Mouse (Mus musculus) MEL (cell line): ENCODE results near the gene Nup155. TPM values are rescaled to one million over a fixed set of nuclear protein-coding genes. Genes with fewer than 3 reads are reported as not detected.

Source experiments
- DNase-seq: peaks from one replicate; pipeline ENCODE4 v3.0.0; 2011; ENCODE audit warnings: low read depth, low spot score
- H3K27ac ChIP-seq: 2 replicates; pipeline ENCODE4 v1.5.1; 2012; ENCODE audit warnings: low read depth, mild to moderate bottlenecking, control low read depth, low read length, moderate library complexity; ENCODE audit not compliant: control insufficient read depth
- H3K27me3 ChIP-seq, 2 experiments: fragments of 150-350 bp in 1 of 2; sonication (generic) in 1 of 2; 2 replicates each; pipeline ENCODE4 v1.6.1; 2012; ENCODE audit warnings: low read length in 2 of 2, mild to moderate bottlenecking in 2 of 2, improper control_type of control experiment in 1 of 2, moderate library complexity in 1 of 2; ENCODE audit not compliant: insufficient read depth in 2 of 2, control insufficient read depth in 1 of 2
- H3K36me3 ChIP-seq, 2 experiments: 2 replicates each; pipeline ENCODE4 v1.6.1; 2012 to 2014; ENCODE audit warnings: low read length in 2 of 2, improper control_type of control experiment in 1 of 2, inconsistent platforms in 1 of 2, mild to moderate bottlenecking in 1 of 2; ENCODE audit not compliant: insufficient read depth in 2 of 2, control insufficient read depth in 1 of 2
- H3K4me1 ChIP-seq, 2 experiments: fragments of 150-350 bp in 1 of 2; sonication (generic) in 1 of 2; 2 replicates each; pipeline ENCODE4 v1.6.1; 2012; ENCODE audit warnings: low read length in 2 of 2, improper control_type of control experiment in 1 of 2, mild to moderate bottlenecking in 1 of 2; ENCODE audit not compliant: insufficient read depth in 2 of 2, control insufficient read depth in 1 of 2
- H3K4me3 ChIP-seq, 2 experiments: fragments of 150-350 bp in 1 of 2; sonication (generic) in 1 of 2; 2 replicates each; pipeline ENCODE4 v1.5.1; 2012; ENCODE audit warnings: low read depth in 2 of 2, low read length in 2 of 2, mild to moderate bottlenecking in 2 of 2, moderate library complexity in 2 of 2, control low read depth in 1 of 2, improper control_type of control experiment in 1 of 2; ENCODE audit not compliant: control insufficient read depth in 1 of 2, insufficient read depth in 1 of 2
- H3K79me2 ChIP-seq: 2 replicates; pipeline ENCODE4 v1.6.1; 2012; ENCODE audit warnings: mild to moderate bottlenecking, low read length, moderate library complexity; ENCODE audit not compliant: control insufficient read depth, poor library complexity, insufficient read depth
- H3K9ac ChIP-seq: 2 replicates; pipeline ENCODE4 v1.6.1; 2012; ENCODE audit warnings: low read depth, mild to moderate bottlenecking, control low read depth, low read length, moderate library complexity; ENCODE audit not compliant: control insufficient read depth, poor library complexity, severe bottlenecking
- H3K9me3 ChIP-seq: fragments of 150-350 bp; sonication (generic); replicated peaks from 2 replicates; pipeline ENCODE4 v1.6.1; 2012; ENCODE audit warnings: mild to moderate bottlenecking, low read length, improper control_type of control experiment, moderate library complexity; ENCODE audit not compliant: insufficient read depth
- BHLHE40 ChIP-seq: IDR thresholded peaks from 2 replicates; pipeline ENCODE4 v1.6.1; 2012; ENCODE audit warnings: low read depth, mild to moderate bottlenecking, inconsistent platforms, low read length, improper control_type of control experiment, borderline replicate concordance
- CTCF ChIP-seq, 3 experiments: IDR thresholded peaks in 2 of 3; conservative IDR thresholded peaks in 1 of 3; 2 replicates each; pipeline ENCODE4 v1.5.1; 2011 to 2012; ENCODE audit warnings: low read length in 3 of 3, low read depth in 2 of 3, mild to moderate bottlenecking in 2 of 3, improper control_type of control experiment in 1 of 3, inconsistent platforms in 1 of 3, mixed read lengths in 1 of 3, moderate library complexity in 1 of 3; ENCODE audit not compliant: control insufficient read depth in 1 of 3, insufficient read depth in 1 of 3, poor library complexity in 1 of 3, severe bottlenecking in 1 of 3
- ELF1 ChIP-seq: IDR thresholded peaks from 2 replicates; pipeline ENCODE4 v1.6.1; 2014; ENCODE audit warnings: low read depth, mild to moderate bottlenecking, inconsistent platforms, low read length, improper control_type of control experiment, moderate library complexity
- GABPA ChIP-seq: IDR thresholded peaks from 2 replicates; pipeline ENCODE4 v1.6.1; 2012; ENCODE audit warnings: low read depth, mild to moderate bottlenecking, inconsistent platforms, low read length, improper control_type of control experiment, moderate library complexity
- KAT2A ChIP-seq: conservative IDR thresholded peaks from 2 replicates; pipeline ENCODE4 v1.6.1; 2012; ENCODE audit warnings: low read depth, low read length, improper control_type of control experiment, inconsistent platforms
- MAFK ChIP-seq: IDR thresholded peaks from 2 replicates; pipeline ENCODE4 v1.6.1; 2011; ENCODE audit warnings: low read depth, mild to moderate bottlenecking, low read length, improper control_type of control experiment, borderline replicate concordance
- MAX ChIP-seq: IDR thresholded peaks from 2 replicates; pipeline ENCODE4 v1.6.1; 2011; ENCODE audit warnings: low read length, improper control_type of control experiment
- MAZ ChIP-seq: IDR thresholded peaks from 2 replicates; pipeline ENCODE4 v1.6.1; 2012; ENCODE audit warnings: low read depth, mild to moderate bottlenecking, inconsistent platforms, low read length, improper control_type of control experiment
- MEF2A ChIP-seq: IDR thresholded peaks from 2 replicates; pipeline ENCODE4 v1.6.1; 2014; ENCODE audit warnings: low read depth, mild to moderate bottlenecking, inconsistent platforms, low read length, improper control_type of control experiment; ENCODE audit not compliant: poor library complexity, insufficient replicate concordance, severe bottlenecking; ENCODE audit errors: extremely low read depth
- MYB ChIP-seq: IDR thresholded peaks from 2 replicates; pipeline ENCODE4 v1.6.1; 2011; ENCODE audit warnings: mild to moderate bottlenecking, low read depth, low read length, improper control_type of control experiment
- NELFE ChIP-seq: IDR thresholded peaks from 2 replicates; pipeline ENCODE4 v1.6.1; 2011; ENCODE audit warnings: low read depth, low read length, improper control_type of control experiment
- POLR2A ChIP-seq, 2 experiments: IDR thresholded peaks; 2 replicates each; pipeline ENCODE4 v1.6.1; 2011 to 2012; ENCODE audit warnings: low read length in 2 of 2, mild to moderate bottlenecking in 2 of 2, control low read depth in 1 of 2, improper control_type of control experiment in 1 of 2, low read depth in 1 of 2, moderate library complexity in 1 of 2; ENCODE audit not compliant: control insufficient read depth in 1 of 2, insufficient read depth in 1 of 2, poor library complexity in 1 of 2
- POLR2AphosphoS2 ChIP-seq: IDR thresholded peaks from 2 replicates; pipeline ENCODE4 v1.6.1; 2011; ENCODE audit warnings: low read length, improper control_type of control experiment
- RAD21 ChIP-seq: IDR thresholded peaks from 2 replicates; pipeline ENCODE4 v1.6.1; 2011; ENCODE audit warnings: mild to moderate bottlenecking, low read depth, low read length, improper control_type of control experiment
- RCOR1 ChIP-seq: IDR thresholded peaks from 2 replicates; pipeline ENCODE4 v1.6.1; 2012; ENCODE audit warnings: low read depth, mild to moderate bottlenecking, inconsistent platforms, low read length, improper control_type of control experiment
- SMC3 ChIP-seq: IDR thresholded peaks from 2 replicates; pipeline ENCODE4 v1.6.1; 2011; ENCODE audit warnings: low read depth, low read length, improper control_type of control experiment
- TAL1 ChIP-seq: IDR thresholded peaks from 2 replicates; pipeline ENCODE4 v1.6.1; 2012; ENCODE audit warnings: mild to moderate bottlenecking, inconsistent platforms, low read length, moderate library complexity, mixed read lengths
- TBP ChIP-seq: IDR thresholded peaks from 2 replicates; pipeline ENCODE4 v1.8.0; 2011; ENCODE audit warnings: low read depth, low read length, improper control_type of control experiment
- TCF12 ChIP-seq: IDR thresholded peaks from 2 replicates; pipeline ENCODE4 v1.6.1; 2014; ENCODE audit warnings: low read depth, mild to moderate bottlenecking, inconsistent platforms, low read length, improper control_type of control experiment, moderate library complexity
- UBTF ChIP-seq: IDR thresholded peaks from 2 replicates; pipeline ENCODE4 v1.6.1; 2012; ENCODE audit warnings: low read depth, mild to moderate bottlenecking, inconsistent platforms, low read length, improper control_type of control experiment, moderate library complexity, borderline replicate concordance; ENCODE audit not compliant: insufficient read depth
- USF1 ChIP-seq: IDR thresholded peaks from 2 replicates; pipeline ENCODE4 v1.6.1; 2014; ENCODE audit warnings: low read depth, mild to moderate bottlenecking, inconsistent platforms, low read length, improper control_type of control experiment, moderate library complexity
- ZC3H11A ChIP-seq: IDR thresholded peaks from 2 replicates; pipeline ENCODE4 v1.6.1; 2012; ENCODE audit warnings: low read depth, mild to moderate bottlenecking, inconsistent platforms, low read length, improper control_type of control experiment
- ZKSCAN1 ChIP-seq: IDR thresholded peaks from 2 replicates; pipeline ENCODE4 v1.6.1; 2012; ENCODE audit warnings: low read depth, mild to moderate bottlenecking, inconsistent platforms, low read length, improper control_type of control experiment, moderate library complexity
- polyA plus RNA-seq, 2 experiments: library from polyadenylated mRNA; stranded (reverse) in 1 of 2; unstranded in 1 of 2; fragments of >175 nt in 1 of 2; fragments of >200 nt in 1 of 2; gene quantifications; 2 replicates each; pipeline versions ENCODE4 v1.2.1 to v1.2.4; 2012; ENCODE audit warnings: low replicate concordance in 2 of 2, low read depth in 1 of 2; ENCODE audit not compliant: insufficient read length in 2 of 2, insufficient read depth in 1 of 2, missing spikeins in 1 of 2
- total RNA-seq: library from RNA; depleted of rRNA; stranded (reverse); fragments of 300-350 nt; gene quantifications from 2 replicates; pipeline ENCODE4 v1.2.3, GENCODE M21; 2012

Gene Nup155
- total and polyA plus RNA-seq, 3 experiments = 82.7 to 135 (median 85.0) TPM

- H3K79me2 ChIP-seq = no peaks in the 10 kb centered on the region
These were observed 91.2 kb downstream of the Nup155 start for GRCm38 (mm10) chr15:8200317-8200716.

GRCm38 (mm10) chr15:8208362-8208761 is 99.3 kb downstream of the Nup155 start:
- Histone ChIP-seq H3K4me3 (no peak overlapping the region), H3K79me2 (no peaks in the 10 kb centered on the region), H3K9ac (no peak overlapping the region), H3K36me3 (no peaks in the 10 kb centered on the region; a peak in 1 of 4 replicates), H3K27ac (no peak overlapping the region), H3K9me3 (no peaks in the 10 kb centered on the region), H3K4me1 (no peaks in the 10 kb centered on the region), H3K27me3 (no peaks in the 10 kb centered on the region)
- DNase-seq = no peak
- TF ChIP-seq GABPA (no peak), USF1 (no peak), RAD21 (no peak), TBP (no peak), POLR2A (IDR thresholded peaks at IDR 0.05; ENCODE audit: control insufficient read depth in 1 of 2, insufficient read depth in 1 of 2, low read depth in 1 of 2, low read length in 2 of 2, poor library complexity in 1 of 2) (no peak), MYB (no peak), MAX (no peak), NELFE (no peak), KAT2A (no peak), MAFK (no peak), RCOR1 (no peak), SMC3 (no peak), ELF1 (no peak), MAZ (no peak), POLR2AphosphoS2 (no peak), TAL1 (no peak), MEF2A (no peak), CTCF (IDR thresholded peaks at IDR 0.05 in 2 of 3, conservative IDR thresholded peaks at IDR 0.05 in 1 of 3; ENCODE audit: control insufficient read depth in 1 of 3, insufficient read depth in 1 of 3, low read depth in 2 of 3, low read length in 3 of 3, poor library complexity in 1 of 3, severe bottlenecking in 1 of 3) (no peak), ZKSCAN1 (no peak), BHLHE40 (no peak)

More at GRCm38 (mm10) chr15:8200317-8200716, 91.2 kb downstream of the Nup155 start:
- peak; percentile 73 for DNase-seq
- Histone ChIP-seq H3K4me3 (no peak overlapping the region), H3K27ac (no peak overlapping the region), H3K9ac (no peak overlapping the region), H3K36me3 (no peaks in the 10 kb centered on the region; a peak in 1 of 4 replicates)
- TF ChIP-seq RAD21 (peak; percentile 93), MAX (no peak), UBTF (no peak), CTCF (IDR thresholded peaks at IDR 0.05 in 2 of 3, conservative IDR thresholded peaks at IDR 0.05 in 1 of 3; ENCODE audit: control insufficient read depth in 1 of 3, insufficient read depth in 1 of 3, low read depth in 2 of 3, low read length in 3 of 3, poor library complexity in 1 of 3, severe bottlenecking in 1 of 3) (peak; percentile 56 to 87 (median 68)), SMC3 (peak; percentile 86), TCF12 (no peak), ZC3H11A (peak; percentile 80), BHLHE40 (0 out of 2 replicates have a peak, but pooled peaks have one; percentile 4)
- TF ChIP-seq, all 39 proteins: peak for 5
- H3K9me3 ChIP-seq = no peaks in the 10 kb centered on the region
- H3K4me1 ChIP-seq = no peaks in the 10 kb centered on the region
- no peaks in the 10 kb centered on the region for H3K27me3 ChIP-seq
